Mouse (Mus musculus) hindbrain, embryonic 14.5 days (tissue): ENCODE measurements around the gene Dnajb3. TPM values are rescaled to one million over a fixed set of nuclear protein-coding genes. Genes with fewer than 3 reads are reported as not detected.

Source experiments
- ATAC-seq: fragments of 200-750 bp; cut with Nextera tagmentation; 2 replicates; pipeline ENCODE4 v1.8.0; 2017; ENCODE audit warnings: moderate number of reproducible peaks, mild to moderate bottlenecking, moderate TSS enrichment, moderate library complexity; ENCODE audit not compliant: low FRiP score
- DNase-seq: peaks from one replicate; pipeline ENCODE4 v3.0.0-alpha.2; 2015; ENCODE audit warnings: low spot score
- H3K27ac ChIP-seq: fragments of 300-500 bp; sonication (generic); 2 replicates; pipeline ENCODE4 v1.5.1; 2014; ENCODE audit warnings: mild to moderate bottlenecking, moderate library complexity
- H3K27me3 ChIP-seq: fragments of 300-500 bp; sonication (generic); 2 replicates; pipeline ENCODE4 v1.6.1; 2014; ENCODE audit warnings: mild to moderate bottlenecking, low read length, mixed read lengths; ENCODE audit not compliant: control insufficient read depth, insufficient read depth
- H3K36me3 ChIP-seq: fragments of 300-500 bp; sonication (generic); replicated peaks from 2 replicates; pipeline ENCODE4 v1.6.1; 2014; ENCODE audit not compliant: control insufficient read depth, insufficient read depth
- H3K4me1 ChIP-seq: fragments of 300-500 bp; sonication (generic); replicated peaks from 2 replicates; pipeline ENCODE4 v1.6.1; 2014; ENCODE audit warnings: antibody characterized with exemption, low read length, mixed read lengths; ENCODE audit not compliant: control insufficient read depth, insufficient read depth
- H3K4me2 ChIP-seq: fragments of 300-500 bp; sonication (generic); replicated peaks from 2 replicates; pipeline ENCODE4 v1.6.1; 2014; ENCODE audit warnings: mild to moderate bottlenecking, moderate library complexity
- H3K4me3 ChIP-seq: fragments of 300-500 bp; sonication (generic); replicated peaks from 2 replicates; pipeline ENCODE4 v1.5.1; 2014; ENCODE audit warnings: mild to moderate bottlenecking, low read length
- H3K9ac ChIP-seq: fragments of 300-500 bp; sonication (generic); 2 replicates; pipeline ENCODE4 v1.6.1; 2014
- H3K9me3 ChIP-seq: fragments of 300-500 bp; sonication (generic); 2 replicates; pipeline ENCODE4 v1.6.1; 2016; ENCODE audit warnings: low read length; ENCODE audit not compliant: control insufficient read depth
- WGBS: fragments of 180-500 bp; shearing (Covaris S2); extraction: QIAGEN DNeasy Blood & Tissue Kit; methylation state at CpG from one replicate; pipeline ENCODE4 v1.1.7; 2014; 5-methylcytosine and 5-hydroxymethylcytosine counted together
- polyA plus RNA-seq: library from polyadenylated mRNA; unstranded; fragments of >200 nt; fragmentation: Nextera tagmentation; extraction: Ambion mirVana; gene quantifications from 2 replicates; pipeline ENCODE4 v1.2.1, GENCODE M21; 2014

The Dnajb3 gene
- polyA plus RNA-seq, result 11.9 and 16.5 TPM in 2 replicates

DNA sequence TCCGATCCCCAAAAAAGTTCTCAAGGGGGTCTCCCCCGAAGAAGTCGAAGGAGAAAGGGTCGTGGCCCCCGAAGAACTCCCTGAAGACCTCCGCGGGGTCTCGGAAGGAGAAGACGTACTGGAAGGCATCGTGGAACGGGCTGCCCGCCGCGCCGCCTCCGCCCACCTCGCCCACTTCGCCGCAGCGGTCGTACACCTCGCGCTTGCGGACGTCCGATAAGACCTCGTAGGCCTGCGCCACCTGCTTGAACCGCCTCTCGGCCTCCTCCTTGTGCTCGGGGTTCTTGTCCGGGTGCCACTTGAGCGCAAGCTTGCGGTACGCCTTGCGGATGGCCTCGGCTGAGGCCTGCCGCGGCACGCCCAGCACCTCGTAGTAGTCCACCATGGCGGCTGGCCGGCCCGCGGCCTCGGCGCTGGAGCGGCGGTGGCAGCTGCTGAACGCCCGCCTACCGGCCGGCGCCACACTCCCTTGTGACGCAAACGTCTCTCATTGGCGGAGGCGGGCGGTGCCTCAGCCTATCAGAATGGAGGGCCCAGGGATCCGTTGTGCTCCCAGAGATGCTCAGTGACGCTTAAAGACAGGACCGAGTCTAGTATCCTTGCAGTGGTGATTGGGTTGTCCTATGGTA is at the start of gene Dnajb3:
TSS of gene Dnajb3 (minus strand) at position 489 of the 629 bp plus-strand sequence.
- 5% methylated on average over 62 of the region's 62 CpGs for WGBS
- Histone ChIP-seq H3K36me3 (no peaks in the 10 kb centered on the region), H3K9me3 (peaks cover 17% of the 10 kb centered on the region; the same call in 1 of the 2 replicates), H3K4me1 (no peaks in the 10 kb centered on the region), H3K27ac (peak within 1 kb of the TSS; percentile 18; the same call in 1 of the 2 replicates), H3K4me2 (peak within 1 kb of the TSS; percentile 67), H3K4me3 (peak within 1 kb of the TSS; percentile 39), H3K27me3 (no peaks in the 10 kb centered on the region), H3K9ac (peak within 1 kb of the TSS; percentile 62)
- ATAC-seq (peak; percentile 100), DNase-seq (peak; percentile 87)

DNA sequence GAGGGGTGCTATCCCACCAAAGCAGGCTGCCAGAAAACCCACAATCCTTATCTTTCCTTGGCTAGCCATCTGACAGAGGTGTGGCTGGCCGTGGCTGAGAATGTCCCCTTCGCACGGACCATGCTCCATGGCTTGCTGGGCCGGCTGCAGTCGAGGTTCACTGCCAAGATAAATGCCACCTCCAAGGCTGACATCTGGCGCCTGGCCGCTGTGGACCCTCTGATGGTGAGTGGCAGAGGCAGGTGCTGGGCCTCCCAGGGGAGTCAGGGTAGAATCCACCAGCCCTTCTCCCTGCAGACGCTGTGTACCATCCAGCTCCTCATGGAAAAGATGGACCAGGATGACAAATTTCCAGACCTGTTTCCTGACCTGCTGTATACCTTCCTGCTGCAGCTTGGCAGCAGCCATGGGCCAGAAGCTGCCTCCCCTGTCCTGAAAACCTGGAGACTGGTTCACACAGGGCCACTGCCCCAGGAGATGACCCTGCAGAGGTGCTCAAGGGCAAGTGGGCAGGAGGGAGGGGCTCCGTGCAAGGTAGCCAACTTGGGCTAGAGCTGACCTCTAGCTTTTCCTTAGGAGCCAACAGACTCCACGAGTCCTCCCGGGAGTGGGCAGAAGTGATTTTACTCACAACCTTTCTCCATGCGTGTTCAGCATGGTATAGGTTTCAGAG is 49.3 kb upstream of the Dnajb3 start:
- H3K36me3 ChIP-seq, result 0 out of 2 replicates have a peak, but pooled peaks cover under 1% of the 10 kb centered on the region
- 89% methylated on average over 12 of the region's 12 CpGs for WGBS
- no peak overlapping the region for H3K4me3 ChIP-seq
- no peaks in the 10 kb centered on the region for H3K27me3 ChIP-seq
- H3K4me1 ChIP-seq, result no peaks in the 10 kb centered on the region
- DNase-seq, result no peak
- no peak overlapping the region for H3K4me2 ChIP-seq
- peaks cover 77% of the 10 kb centered on the region for H3K9me3 ChIP-seq
- no peak for ATAC-seq
- no peak overlapping the region for H3K27ac ChIP-seq
- no peak overlapping the region for H3K9ac ChIP-seq

GRCm38 (mm10) chr1:88253540-88253939 is 48.0 kb upstream of the Dnajb3 start:
- no peak for ATAC-seq
- H3K4me3 ChIP-seq, result no peak overlapping the region
- peaks cover 91% of the 10 kb centered on the region for H3K9me3 ChIP-seq
- H3K4me1 ChIP-seq, result no peaks in the 10 kb centered on the region
- no peak overlapping the region for H3K27ac ChIP-seq
- H3K36me3 ChIP-seq, result no peaks in the 10 kb centered on the region
- no peak overlapping the region for H3K4me2 ChIP-seq
- no peak overlapping the region for H3K9ac ChIP-seq
- 75% methylated on average over 6 of the region's 6 CpGs for WGBS
- no peak for DNase-seq
- no peaks in the 10 kb centered on the region for H3K27me3 ChIP-seq

DNA sequence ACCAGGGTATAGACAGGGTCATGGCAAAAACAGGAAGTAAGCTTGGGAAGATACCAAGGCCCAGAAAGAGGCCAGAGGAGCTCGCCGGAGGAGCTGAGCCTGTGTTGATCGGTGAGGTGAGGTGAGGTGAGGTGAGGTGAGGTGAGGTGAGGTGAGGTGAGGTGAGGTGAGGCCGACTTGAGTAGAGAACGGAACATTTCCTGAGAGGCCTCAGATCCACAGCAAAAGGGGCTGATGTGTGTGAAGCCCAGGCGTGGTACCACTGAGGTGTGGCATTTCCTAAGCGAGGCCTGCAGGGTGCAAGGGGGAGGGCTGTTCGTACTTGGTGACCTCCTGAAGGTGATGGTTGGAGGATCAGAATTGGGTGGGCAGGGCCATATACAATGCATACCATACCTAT is 47.5 kb upstream of the Dnajb3 start:
- H3K4me2 ChIP-seq, result no peak overlapping the region
- no peak overlapping the region for H3K9ac ChIP-seq
- no peak overlapping the region for H3K27ac ChIP-seq
- H3K9me3 ChIP-seq, result peaks cover 95% of the 10 kb centered on the region
- 77% methylated on average over 8 of the region's 8 CpGs for WGBS
- ATAC-seq (no peak), DNase-seq (no peak)
- H3K27me3 ChIP-seq, result no peaks in the 10 kb centered on the region
- no peaks in the 10 kb centered on the region for H3K36me3 ChIP-seq
- no peak overlapping the region for H3K4me3 ChIP-seq
- no peaks in the 10 kb centered on the region for H3K4me1 ChIP-seq

DNA sequence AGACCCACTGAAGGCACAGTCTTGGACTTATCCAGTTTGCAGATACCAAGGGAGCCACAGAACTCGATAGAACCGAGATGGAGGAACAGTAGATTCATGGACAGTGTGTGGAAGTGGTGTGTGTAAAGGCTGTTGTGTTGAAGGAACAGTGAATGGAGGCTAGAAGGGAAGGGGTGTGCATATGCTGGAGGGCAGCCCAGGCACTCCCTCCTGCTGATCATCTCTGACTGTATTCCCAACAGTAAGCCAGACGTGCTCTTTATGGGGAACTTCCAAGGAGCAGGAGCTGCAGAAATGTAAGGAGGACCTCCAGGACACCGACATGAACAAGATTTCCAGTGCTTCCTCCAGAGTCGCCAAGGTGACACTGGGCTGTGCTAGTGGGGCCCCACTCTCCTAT is 44.4 kb upstream of the Dnajb3 start:
- DNase-seq, result no peak
- H3K27ac ChIP-seq, result no peak overlapping the region
- WGBS, result 86% methylated on average over 5 of the region's 5 CpGs
- no peaks in the 10 kb centered on the region for H3K36me3 ChIP-seq
- H3K27me3 ChIP-seq, result no peaks in the 10 kb centered on the region
- H3K9me3 ChIP-seq, result peaks cover 97% of the 10 kb centered on the region
- H3K4me3 ChIP-seq, result no peak overlapping the region
- no peak overlapping the region for H3K9ac ChIP-seq
- H3K4me1 ChIP-seq, result no peaks in the 10 kb centered on the region
- no peak for ATAC-seq
- H3K4me2 ChIP-seq, result no peak overlapping the region

DNA sequence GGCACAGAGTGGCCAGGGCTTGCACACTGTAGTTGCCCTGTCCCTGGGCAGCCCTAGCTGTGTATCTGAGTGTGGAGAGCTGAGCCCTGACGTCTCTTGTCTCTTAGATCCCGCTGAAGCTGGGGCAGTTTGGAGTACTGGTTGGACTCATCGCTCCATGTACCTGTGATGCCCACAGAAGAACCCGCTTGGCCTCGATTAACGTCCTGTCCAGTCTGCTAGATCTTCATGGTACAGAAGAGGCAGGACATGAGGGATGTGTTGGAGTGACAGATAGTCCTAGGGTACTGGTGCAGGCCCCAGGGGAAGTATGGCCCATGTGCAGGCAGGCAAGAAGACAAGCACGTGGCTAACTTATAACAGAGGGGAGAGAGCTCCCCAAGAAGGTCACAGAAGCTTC is 44.0 kb upstream of the Dnajb3 start:
- no peaks in the 10 kb centered on the region for H3K4me1 ChIP-seq
- no peak for ATAC-seq
- H3K4me3 ChIP-seq, result no peak overlapping the region
- no peaks in the 10 kb centered on the region for H3K27me3 ChIP-seq
- H3K4me2 ChIP-seq, result no peak overlapping the region
- 80% methylated on average over 7 of the region's 7 CpGs for WGBS
- DNase-seq, result no peak
- no peak overlapping the region for H3K9ac ChIP-seq
- no peak overlapping the region for H3K27ac ChIP-seq
- no peaks in the 10 kb centered on the region for H3K36me3 ChIP-seq
- peaks cover 97% of the 10 kb centered on the region for H3K9me3 ChIP-seq

DNA sequence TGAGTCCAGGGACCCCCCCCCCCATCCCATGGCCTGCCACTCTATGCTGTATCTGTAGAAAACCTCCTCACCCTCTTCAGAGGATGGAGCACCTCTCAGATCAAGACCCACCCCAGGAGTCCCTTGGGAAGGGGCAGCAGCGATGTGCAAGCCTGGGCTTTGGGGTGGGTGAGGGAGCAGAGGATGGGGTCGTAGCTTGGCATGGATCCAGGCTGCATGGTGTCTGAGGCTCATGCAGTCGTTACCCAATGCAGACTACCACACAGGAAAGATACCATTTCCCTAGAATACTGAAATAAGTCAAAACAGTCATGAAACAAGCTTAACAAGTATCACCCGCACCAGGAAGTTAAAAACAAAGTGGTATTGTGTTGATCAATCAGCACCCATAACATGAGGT is 43.1 kb upstream of the Dnajb3 start:
- H3K27ac ChIP-seq, result no peak overlapping the region
- H3K36me3 ChIP-seq, result no peaks in the 10 kb centered on the region
- peaks cover 98% of the 10 kb centered on the region for H3K9me3 ChIP-seq
- ATAC-seq (no peak), DNase-seq (no peak)
- 71% methylated on average over 4 of the region's 4 CpGs for WGBS
- H3K27me3 ChIP-seq, result no peaks in the 10 kb centered on the region
- no peak overlapping the region for H3K4me2 ChIP-seq
- no peak overlapping the region for H3K9ac ChIP-seq
- H3K4me3 ChIP-seq, result no peak overlapping the region
- H3K4me1 ChIP-seq, result no peaks in the 10 kb centered on the region

GRCm38 (mm10) chr1:88247660-88248059 is 42.1 kb upstream of the Dnajb3 start:
- Histone ChIP-seq H3K9me3 (peaks cover 98% of the 10 kb centered on the region), H3K27me3 (no peaks in the 10 kb centered on the region), H3K9ac (no peak overlapping the region), H3K27ac (no peak overlapping the region), H3K4me1 (no peaks in the 10 kb centered on the region), H3K4me3 (no peak overlapping the region), H3K36me3 (no peaks in the 10 kb centered on the region), H3K4me2 (no peak overlapping the region)
- ATAC-seq, result no peak
- DNase-seq, result no peak
- WGBS, result 48% methylated on average over 2 of the region's 2 CpGs

GRCm38 (mm10) chr1:88246386-88246785 is 40.8 kb upstream of the Dnajb3 start:
- no peak overlapping the region for H3K4me2 ChIP-seq
- DNase-seq (no peak), ATAC-seq (no peak)
- WGBS, result 46% methylated on average over 6 of the region's 6 CpGs
- H3K4me3 ChIP-seq, result no peak overlapping the region
- peaks cover 100% of the 10 kb centered on the region for H3K9me3 ChIP-seq
- no peak overlapping the region for H3K9ac ChIP-seq
- no peaks in the 10 kb centered on the region for H3K36me3 ChIP-seq
- H3K27ac ChIP-seq, result no peak overlapping the region
- H3K4me1 ChIP-seq, result no peaks in the 10 kb centered on the region
- H3K27me3 ChIP-seq, result no peaks in the 10 kb centered on the region
